Mouse (Mus musculus) myocyte (in vitro differentiated cells): ENCODE data around the gene Shank2.

Experiments used
- CEBPB ChIP-seq: IDR thresholded peaks from 2 replicates; pipeline ENCODE4 v1.6.1; 2011; ENCODE audit warnings: mild to moderate bottlenecking, moderate library complexity; ENCODE audit not compliant: poor library complexity, insufficient read depth, severe bottlenecking
- E2F4 ChIP-seq: IDR thresholded peaks from one replicate; pipeline ENCODE4 v1.6.1; 2011; ENCODE audit warnings: mild to moderate bottlenecking, control low read depth, moderate library complexity; ENCODE audit not compliant: insufficient read depth
- MYOD1 ChIP-seq, 3 experiments: IDR thresholded peaks; one replicate each; pipeline ENCODE4 v1.6.1; 2011; ENCODE audit warnings: control low read depth in 2 of 3, low read depth in 2 of 3, mild to moderate bottlenecking in 2 of 3, moderate library complexity in 1 of 3; ENCODE audit not compliant: insufficient read length in 2 of 3, control insufficient read depth in 1 of 3
- POLR2A ChIP-seq: IDR thresholded peaks from one replicate; pipeline ENCODE4 v1.6.1; 2011; ENCODE audit warnings: low read depth, mild to moderate bottlenecking, control low read depth, moderate library complexity; ENCODE audit not compliant: insufficient read length
- POLR2AphosphoS2 ChIP-seq: IDR thresholded peaks from one replicate; pipeline ENCODE4 v1.6.1; 2011; ENCODE audit warnings: low read depth, control low read depth; ENCODE audit not compliant: insufficient read length
- REST ChIP-seq: IDR thresholded peaks from one replicate; pipeline ENCODE4 v1.6.1; 2011; ENCODE audit warnings: mild to moderate bottlenecking, control low read depth, moderate library complexity; ENCODE audit not compliant: insufficient read depth, insufficient read length
- SRF ChIP-seq: IDR thresholded peaks from one replicate; pipeline ENCODE4 v1.6.1; 2011; ENCODE audit warnings: low read depth; ENCODE audit not compliant: control insufficient read depth, insufficient read length
- TCF12 ChIP-seq: IDR thresholded peaks from one replicate; pipeline ENCODE4 v1.6.1; 2011; ENCODE audit warnings: mild to moderate bottlenecking, control low read depth; ENCODE audit not compliant: poor library complexity, insufficient read depth, severe bottlenecking
- TCF3 ChIP-seq: IDR thresholded peaks from one replicate; pipeline ENCODE4 v1.6.1; 2011; ENCODE audit warnings: low read depth, control low read depth; ENCODE audit not compliant: insufficient read length
- USF1 ChIP-seq: IDR thresholded peaks from one replicate; pipeline ENCODE4 v1.6.1; 2011; ENCODE audit warnings: low read depth, mild to moderate bottlenecking, control low read depth, moderate library complexity

DNA sequence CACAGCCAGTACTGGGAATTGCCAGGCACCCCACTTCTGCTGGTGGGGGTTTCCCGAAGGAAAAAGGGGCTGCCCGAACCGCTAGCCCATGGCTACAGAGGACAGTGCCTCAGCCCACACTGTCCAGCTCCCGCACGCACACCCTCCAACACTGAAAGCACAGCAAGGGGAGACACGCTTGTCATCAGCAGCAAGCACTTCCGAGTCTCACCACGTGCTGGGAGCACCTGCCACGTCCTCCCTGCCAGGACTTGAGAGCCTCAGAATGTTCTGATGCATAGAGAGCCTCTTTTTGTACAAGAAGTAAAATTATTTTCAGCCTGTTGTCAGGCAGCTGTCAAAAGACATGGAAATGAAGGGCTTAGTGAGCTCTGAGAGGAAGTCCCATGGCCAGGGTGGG is 169.0 kb downstream of the Shank2 start:
- TF ChIP-seq POLR2A (no peak), TCF12 (no peak), POLR2AphosphoS2 (no peak), USF1 (no peak), MYOD1 (IDR thresholded peaks at IDR 0.05; ENCODE audit: control insufficient read depth in 1 of 3, insufficient read length in 2 of 3, low read depth in 2 of 3) (no peak), TCF3 (no peak), E2F4 (no peak), REST (no peak), CEBPB (no peak), SRF (no peak)
